Mouse (Mus musculus) bone marrow macrophage, adult 2 months (primary cell): ENCODE measurements around the gene Tex33. TPM values are rescaled to one million over a fixed set of nuclear protein-coding genes. Genes with fewer than 3 reads are reported as not detected.

Source experiments
- H3K27ac ChIP-seq: 2 replicates; pipeline ENCODE4 v1.5.1; 2012; ENCODE audit warnings: low read depth, low read length; ENCODE audit not compliant: insufficient read depth
- H3K4me1 ChIP-seq: 2 replicates; pipeline ENCODE4 v1.6.1; 2012; ENCODE audit warnings: low read length; ENCODE audit not compliant: control insufficient read depth, insufficient read depth
- H3K4me3 ChIP-seq: 2 replicates; pipeline ENCODE4 v1.5.1; 2012; ENCODE audit warnings: mild to moderate bottlenecking, low read length, moderate library complexity; ENCODE audit not compliant: insufficient read depth
- CTCF ChIP-seq: IDR thresholded peaks from 2 replicates; pipeline ENCODE4 v1.5.1; 2012; ENCODE audit warnings: low read depth, mild to moderate bottlenecking, low read length, moderate library complexity
- POLR2A ChIP-seq: IDR thresholded peaks from 2 replicates; pipeline ENCODE4 v1.6.1; 2012; ENCODE audit warnings: mild to moderate bottlenecking, low read depth, low read length, borderline replicate concordance
- polyA plus RNA-seq: library from polyadenylated mRNA; stranded (reverse); fragments of >200 nt; gene quantifications from 2 replicates; pipeline ENCODE4 v1.2.4, GENCODE M21; 2012; ENCODE audit not compliant: missing spikeins, insufficient read depth, insufficient read length

Tex33 gene
- polyA plus RNA-seq, 1 experiment = not detected

GRCm38 (mm10) chr15:78403896-78404295 is 8.2 kb upstream of the Tex33 start:
- no peak overlapping the region for H3K4me3 ChIP-seq
- no peak overlapping the region for H3K27ac ChIP-seq
- peaks cover 55% of the 10 kb centered on the region for H3K4me1 ChIP-seq
- TF ChIP-seq POLR2A (no peak), CTCF (no peak)

GRCm38 (mm10) chr15:78403301-78403741 is 7.6 kb upstream of the Tex33 start:
- H3K4me1 ChIP-seq = peaks cover 55% of the 10 kb centered on the region
- H3K27ac ChIP-seq = no peak overlapping the region
- no peak overlapping the region for H3K4me3 ChIP-seq
- TF ChIP-seq CTCF = no peak
- no peak for TF ChIP-seq POLR2A

- peak overlapping the region; percentile 84 for H3K27ac ChIP-seq
- no peak overlapping the region for H3K4me3 ChIP-seq
- TF ChIP-seq POLR2A (no peak), CTCF (no peak)
- H3K4me1 ChIP-seq = peaks cover 47% of the 10 kb centered on the region
Measured at GRCm38 (mm10) chr15:78402423-78402822, 6.7 kb upstream of the Tex33 start.

- TF ChIP-seq CTCF = no peak
- TF ChIP-seq POLR2A = no peak
- Histone ChIP-seq H3K27ac (peak overlapping the region; percentile 84), H3K4me1 (peaks cover 43% of the 10 kb centered on the region), H3K4me3 (no peak overlapping the region)
Measured at GRCm38 (mm10) chr15:78401921-78402320, 6.2 kb upstream of the Tex33 start.

GRCm38 (mm10) chr15:78401345-78401744 is 5.6 kb upstream of the Tex33 start:
- Histone ChIP-seq H3K4me3 (no peak overlapping the region), H3K27ac (peak overlapping the region; percentile 84), H3K4me1 (peaks cover 43% of the 10 kb centered on the region)
- no peak for TF ChIP-seq POLR2A
- TF ChIP-seq CTCF = no peak

GRCm38 (mm10) chr15:78390855-78391254 is 4.9 kb downstream of the Tex33 start:
- TF ChIP-seq CTCF = no peak
- TF ChIP-seq POLR2A = no peak
- Histone ChIP-seq H3K27ac (no peak overlapping the region), H3K4me3 (no peak overlapping the region), H3K4me1 (peaks cover 10% of the 10 kb centered on the region; the same call in 1 of the 2 replicates)

GRCm38 (mm10) chr15:78385564-78385963 is 10.1 kb downstream of the Tex33 start:
- Histone ChIP-seq H3K4me1 (peaks cover 10% of the 10 kb centered on the region), H3K4me3 (no peak overlapping the region), H3K27ac (no peak overlapping the region)
- no peak for TF ChIP-seq POLR2A
- no peak for TF ChIP-seq CTCF

- no peak overlapping the region for H3K27ac ChIP-seq
- H3K4me1 ChIP-seq = peaks cover 6% of the 10 kb centered on the region
- H3K4me3 ChIP-seq = no peak overlapping the region
- TF ChIP-seq POLR2A = no peak
- TF ChIP-seq CTCF = no peak
Measured at GRCm38 (mm10) chr15:78384220-78385116, 11.2 kb downstream of the Tex33 start.

- no peak overlapping the region for H3K4me3 ChIP-seq
- no peak overlapping the region for H3K27ac ChIP-seq
- TF ChIP-seq POLR2A (no peak), CTCF (no peak)
- peaks cover 6% of the 10 kb centered on the region for H3K4me1 ChIP-seq
Measured at GRCm38 (mm10) chr15:78383450-78384219, 12.1 kb downstream of the Tex33 start.
